ENCODE assay signal across 17 mouse cellular contexts in the genomic region with DNA sequence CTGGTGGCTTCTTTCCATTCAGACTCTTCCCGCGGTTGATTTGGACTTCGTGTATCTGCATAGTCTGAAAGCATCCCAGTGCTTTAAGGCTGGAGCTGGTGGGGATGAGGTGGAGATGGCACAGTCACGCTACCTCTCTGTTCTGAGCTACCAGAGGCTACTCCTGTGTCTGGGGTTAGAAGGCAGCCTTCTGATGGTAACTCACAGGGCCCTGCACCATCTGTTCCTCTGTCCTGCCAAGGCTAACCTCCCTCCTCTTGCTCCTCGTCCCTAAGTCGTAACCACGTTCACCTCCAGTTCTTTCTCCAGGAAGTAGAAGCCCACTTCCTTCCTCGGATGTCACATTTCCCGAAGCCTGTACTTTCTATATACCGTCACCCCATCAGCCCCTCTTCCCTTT. TPM values are rescaled to one million over a fixed set of nuclear protein-coding genes. Genes with fewer than 3 reads are reported as not detected.
DNase-seq lines count a peak whose midpoint lies in the region; TF ChIP-seq lines count a peak whose summit lies in the region.
"Had no signal": no experiment of that assay in that cellular context is flagged by ENCODE, and none has a peak within 500 bp of the region (broad histone marks: within the 10 kb centered on the region; RNA-seq: fewer than 3 reads in every experiment).

No protein-coding gene starts in this region.

- no peak overlapping the region for H3K27ac ChIP-seq in layer of hippocampus, adult 2 months
- H3K27ac ChIP-seq: forebrain, embryonic 13.5 days; gastrocnemius, adult 2 months; heart, adult 2 months; hindbrain, embryonic 10.5 days; hindbrain, embryonic 14.5 days; intestine, embryonic 15.5 days had no signal

- no peak overlapping the region for H3K4me3 ChIP-seq in layer of hippocampus, adult 2 months
- H3K4me3 ChIP-seq: forebrain, embryonic 13.5 days; gastrocnemius, adult 2 months; heart, adult 2 months; heart, embryonic 12.5 days; hindbrain, embryonic 10.5 days; intestine, embryonic 15.5 days had no signal

- TF ChIP-seq CTCF in layer of hippocampus, adult 2 months (conservative IDR thresholded peaks at IDR 0.05): no peak

- DNase-seq in cerebellum, adult 11-12 months: peak; percentile 15
- no peak for DNase-seq in cerebellum, postnatal 4 days (ENCODE audit: low spot score in 2 of 2)
- DNase-seq in heart, adult 11 months: peak; percentile 68
- DNase-seq in heart, adult 9 months (ENCODE audit: low spot score in 2 of 2): no peak
- peak; percentile 43 to 56 for DNase-seq in cerebellum, postnatal 25 days
- no peak for DNase-seq in urinary bladder, postnatal 14 days (ENCODE audit: low spot score)
- no peak for DNase-seq in layer of hippocampus, adult 2 months (ENCODE audit: low spot score in 2 of 2)
- DNase-seq: adrenal gland, postnatal 14 days; gastrocnemius, adult 2 months; gastrocnemius, postnatal 25 days; heart, adult 2 months; kidney, adult 18-20 months had no signal

RNA-seq across cellular contexts. Expression of a gene that starts 55.9 kb away (rescaled TPM):
- total RNA-seq in layer of hippocampus, adult 2 months (2021): 1 to 10 TPM; 2.7 to 2.8 TPM

Comparison
In these comparisons a context has a peak if more than half of its experiments do, and no peak if none do; other contexts are left out.
1. DNase-seq: peak in cerebellum, adult 11-12 months (single experiment), heart, adult 11 months (single experiment) and cerebellum, postnatal 25 days (2 of 2); none in cerebellum, postnatal 4 days (0 of 2), heart, adult 9 months (0 of 2), urinary bladder, postnatal 14 days (single experiment) and layer of hippocampus, adult 2 months (0 of 2).